Mouse (Mus musculus) liver, postnatal 0 days (tissue): ENCODE measurements around the gene Snx29. TPM values are rescaled to one million over a fixed set of nuclear protein-coding genes. Genes with fewer than 3 reads are reported as not detected.

ENCODE experiments used
- ATAC-seq: fragments of 200-750 bp; cut with Nextera tagmentation; 2 replicates; pipeline ENCODE4 v1.8.0; 2017; ENCODE audit warnings: mild to moderate bottlenecking, moderate library complexity
- DNase-seq: peaks from one replicate; pipeline ENCODE4 v3.0.0-alpha.2; 2016
- H3K27ac ChIP-seq: fragments of 300-500 bp; sonication (generic); 2 replicates; pipeline ENCODE4 v1.5.1; 2014; ENCODE audit warnings: antibody characterized with exemption, moderate library complexity, mild to moderate bottlenecking, low read depth
- H3K27me3 ChIP-seq: fragments of 300-500 bp; sonication (generic); 2 replicates; pipeline ENCODE4 v1.6.1; 2014; ENCODE audit warnings: low read length, control low read depth, mixed read lengths; ENCODE audit not compliant: insufficient read depth
- H3K36me3 ChIP-seq: fragments of 300-500 bp; sonication (generic); replicated peaks from 2 replicates; pipeline ENCODE4 v1.6.1; 2014; ENCODE audit warnings: mild to moderate bottlenecking, control low read depth, low read length, moderate library complexity, mixed read lengths; ENCODE audit not compliant: insufficient read depth
- H3K4me1 ChIP-seq: fragments of 300-500 bp; sonication (generic); 2 replicates; pipeline ENCODE4 v1.6.1; 2014; ENCODE audit warnings: antibody characterized with exemption, mild to moderate bottlenecking, control low read depth; ENCODE audit not compliant: insufficient read depth
- H3K4me2 ChIP-seq: fragments of 300-500 bp; sonication (generic); 2 replicates; pipeline ENCODE4 v1.6.1; 2014; ENCODE audit warnings: low read depth, mild to moderate bottlenecking, low read length, moderate library complexity, mixed read lengths
- H3K4me3 ChIP-seq: fragments of 300-500 bp; sonication (generic); 2 replicates; pipeline ENCODE4 v1.5.1; 2014; ENCODE audit warnings: low read depth, low read length
- H3K9ac ChIP-seq: fragments of 300-500 bp; sonication (generic); replicated peaks from 2 replicates; pipeline ENCODE4 v1.6.1; 2014; ENCODE audit warnings: mild to moderate bottlenecking, moderate library complexity
- H3K9me3 ChIP-seq: fragments of 300-500 bp; sonication (generic); 2 replicates; pipeline ENCODE4 v1.6.1; 2016; ENCODE audit warnings: mild to moderate bottlenecking, control low read depth, low read length, mixed read lengths
- CTCF ChIP-seq: sonication (generic); IDR thresholded peaks from 2 replicates; pipeline ENCODE4 v1.5.1; 2016; ENCODE audit warnings: antibody characterized with exemption, low read depth
- EP300 ChIP-seq: IDR thresholded peaks from 2 replicates; pipeline ENCODE4 v1.6.1; 2016; ENCODE audit warnings: antibody characterized with exemption, low read depth, mild to moderate bottlenecking
- WGBS: fragments of 180-500 bp; shearing (Covaris S2); extraction: QIAGEN DNeasy Blood & Tissue Kit; methylation state at CpG from one replicate; pipeline ENCODE4 v1.1.7; 2014; ENCODE audit not compliant: insufficient replicate concordance; 5-methylcytosine and 5-hydroxymethylcytosine counted together
- polyA plus RNA-seq: library from polyadenylated mRNA; unstranded; fragments of >200 nt; fragmentation: Nextera tagmentation; extraction: Ambion mirVana; gene quantifications from 2 replicates; pipeline ENCODE4 v1.2.1, GENCODE M21; 2015

The Snx29 gene
- polyA plus RNA-seq, 1 experiment from 2014 or later: 2.3 TPM

GRCm38 (mm10) chr16:11685735-11686340, 363.1 kb downstream of the Snx29 start:
- Histone ChIP-seq H3K4me3 (no peak overlapping the region), H3K4me1 (no peaks in the 10 kb centered on the region), H3K27ac (no peak overlapping the region), H3K4me2 (no peak overlapping the region), H3K9me3 (no peaks in the 10 kb centered on the region), H3K9ac (no peak overlapping the region), H3K36me3 (no peaks in the 10 kb centered on the region), H3K27me3 (no peaks in the 10 kb centered on the region)
- ATAC-seq (no peak), DNase-seq (no peak)
- TF ChIP-seq CTCF (no peak), EP300 (no peak)
- 71% methylated on average over 3 of the region's 3 CpGs for WGBS

- no peaks in the 10 kb centered on the region for H3K27me3 ChIP-seq
- DNase-seq (no peak), ATAC-seq (no peak)
- H3K4me3 ChIP-seq: no peak overlapping the region
- H3K4me2 ChIP-seq: no peak overlapping the region
- no peak overlapping the region for H3K9ac ChIP-seq
- TF ChIP-seq CTCF (no peak), EP300 (no peak)
- no peak overlapping the region for H3K27ac ChIP-seq
- H3K4me1 ChIP-seq: no peaks in the 10 kb centered on the region
- no peaks in the 10 kb centered on the region for H3K9me3 ChIP-seq
- H3K36me3 ChIP-seq: no peaks in the 10 kb centered on the region
Measured at GRCm38 (mm10) chr16:11687836-11688235, 365.1 kb downstream of the Snx29 start.

GRCm38 (mm10) chr16:11688281-11689005, 365.7 kb downstream of the Snx29 start:
- Histone ChIP-seq H3K27me3 (no peaks in the 10 kb centered on the region), H3K4me1 (no peaks in the 10 kb centered on the region), H3K4me2 (no peak overlapping the region), H3K36me3 (no peaks in the 10 kb centered on the region), H3K27ac (no peak overlapping the region), H3K9me3 (no peaks in the 10 kb centered on the region), H3K9ac (no peak overlapping the region), H3K4me3 (no peak overlapping the region)
- no peak for DNase-seq
- WGBS: 48% methylated on average over 4 of the region's 4 CpGs
- no peak for ATAC-seq
- TF ChIP-seq EP300: no peak
- no peak for TF ChIP-seq CTCF

- H3K4me2 ChIP-seq: no peak overlapping the region
- DNase-seq (no peak), ATAC-seq (no peak)
- no peaks in the 10 kb centered on the region for H3K9me3 ChIP-seq
- H3K27me3 ChIP-seq: no peaks in the 10 kb centered on the region
- TF ChIP-seq EP300: no peak
- TF ChIP-seq CTCF: no peak
- no peaks in the 10 kb centered on the region for H3K36me3 ChIP-seq
- no peak overlapping the region for H3K9ac ChIP-seq
- H3K27ac ChIP-seq: no peak overlapping the region
- no peak overlapping the region for H3K4me3 ChIP-seq
- WGBS: 81% methylated on average over 8 of the region's 8 CpGs
- no peaks in the 10 kb centered on the region for H3K4me1 ChIP-seq
Measured at GRCm38 (mm10) chr16:11690097-11690496, 367.4 kb downstream of the Snx29 start.

GRCm38 (mm10) chr16:11690756-11691155, 368.0 kb downstream of the Snx29 start:
- Histone ChIP-seq H3K4me1 (no peaks in the 10 kb centered on the region), H3K4me3 (no peak overlapping the region), H3K4me2 (no peak overlapping the region), H3K9ac (no peak overlapping the region), H3K36me3 (no peaks in the 10 kb centered on the region), H3K27me3 (no peaks in the 10 kb centered on the region), H3K27ac (no peak overlapping the region), H3K9me3 (no peaks in the 10 kb centered on the region)
- ATAC-seq: no peak
- DNase-seq: no peak
- TF ChIP-seq EP300 (no peak), CTCF (no peak)
- 67% methylated on average over 4 of the region's 4 CpGs for WGBS

- H3K27me3 ChIP-seq: no peaks in the 10 kb centered on the region
- no peaks in the 10 kb centered on the region for H3K9me3 ChIP-seq
- 73% methylated on average over 9 of the region's 9 CpGs for WGBS
- TF ChIP-seq CTCF (no peak), EP300 (no peak)
- H3K4me1 ChIP-seq: no peaks in the 10 kb centered on the region
- no peak overlapping the region for H3K27ac ChIP-seq
- H3K9ac ChIP-seq: no peak overlapping the region
- no peak for DNase-seq
- ATAC-seq: no peak
- H3K4me2 ChIP-seq: no peak overlapping the region
- H3K36me3 ChIP-seq: no peaks in the 10 kb centered on the region
- H3K4me3 ChIP-seq: no peak overlapping the region
Measured at GRCm38 (mm10) chr16:11691487-11692200, 368.9 kb downstream of the Snx29 start.
